Mouse (Mus musculus): ENCODE results near the gene Ciao1. TPM values are rescaled to one million over a fixed set of nuclear protein-coding genes. Genes with fewer than 3 reads are reported as not detected.

Ciao1 gene
- polyA plus RNA-seq, 1 experiment: 53.9 TPM

DNA sequence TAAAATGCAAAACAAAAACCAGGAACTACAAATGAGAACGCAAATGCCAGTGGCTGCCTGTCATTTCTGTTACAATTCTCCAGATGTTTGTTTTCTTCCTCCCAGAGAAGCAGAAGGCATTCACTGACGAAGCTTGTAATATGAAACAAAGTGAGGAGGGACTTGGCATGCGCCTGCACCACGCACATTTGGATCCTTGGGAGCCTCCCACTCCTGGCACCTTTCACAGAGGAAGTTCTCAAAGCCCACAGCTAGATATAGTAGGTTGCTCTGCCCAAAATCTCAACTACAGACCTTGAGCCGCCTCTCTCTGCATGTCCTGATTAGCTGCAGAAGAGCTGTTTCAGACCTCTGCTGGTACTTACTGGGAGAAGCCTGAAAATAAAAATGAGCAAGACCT, 11.7 kb upstream of the Ciao1 start:
- Histone ChIP-seq H3ac (ENCODE audit: control insufficient read depth, insufficient read length) (no peak overlapping the region), H3K27me3 (ENCODE audit: control insufficient read depth, insufficient read depth, insufficient read length) (no peaks in the 10 kb centered on the region), H3K79me2 (ENCODE audit: control insufficient read depth, insufficient read depth) (no peaks in the 10 kb centered on the region), H3K36me3 (ENCODE audit: control insufficient read depth, insufficient read depth) (peaks cover 13% of the 10 kb centered on the region), H3K4me3 (no peak overlapping the region), H3K4me2 (ENCODE audit: low read depth) (no peak overlapping the region)
- TF ChIP-seq MAX (IDR thresholded peaks at IDR 0.05; ENCODE audit: low read depth) (no peak), E2F4 (IDR thresholded peaks at IDR 0.05; ENCODE audit: insufficient read depth) (no peak), TCF3 (IDR thresholded peaks at IDR 0.05; ENCODE audit: insufficient read length, low read depth) (no peak), REST (IDR thresholded peaks at IDR 0.05; ENCODE audit: insufficient read depth, insufficient read length) (no peak), SRF (IDR thresholded peaks at IDR 0.05; ENCODE audit: control insufficient read depth, insufficient read length, low read depth) (no peak), POLR2A (IDR thresholded peaks at IDR 0.05; ENCODE audit: insufficient read length, low read depth) (no peak), MYOG (IDR thresholded peaks at IDR 0.05; ENCODE audit: control insufficient read depth in 1 of 3, insufficient read depth in 1 of 3, insufficient read length in 2 of 3, low read depth in 2 of 3) (no peak), TCF12 (IDR thresholded peaks at IDR 0.05; ENCODE audit: insufficient read depth, poor library complexity, severe bottlenecking) (no peak), USF1 (IDR thresholded peaks at IDR 0.05; ENCODE audit: low read depth) (no peak), MYOD1 (IDR thresholded peaks at IDR 0.05; ENCODE audit: control insufficient read depth in 1 of 3, insufficient read length in 2 of 3, low read depth in 2 of 3) (no peak), POLR2AphosphoS2 (IDR thresholded peaks at IDR 0.05; ENCODE audit: insufficient read length, low read depth) (no peak), CEBPB (IDR thresholded peaks at IDR 0.05; ENCODE audit: insufficient read depth, poor library complexity, severe bottlenecking) (no peak)

DNA sequence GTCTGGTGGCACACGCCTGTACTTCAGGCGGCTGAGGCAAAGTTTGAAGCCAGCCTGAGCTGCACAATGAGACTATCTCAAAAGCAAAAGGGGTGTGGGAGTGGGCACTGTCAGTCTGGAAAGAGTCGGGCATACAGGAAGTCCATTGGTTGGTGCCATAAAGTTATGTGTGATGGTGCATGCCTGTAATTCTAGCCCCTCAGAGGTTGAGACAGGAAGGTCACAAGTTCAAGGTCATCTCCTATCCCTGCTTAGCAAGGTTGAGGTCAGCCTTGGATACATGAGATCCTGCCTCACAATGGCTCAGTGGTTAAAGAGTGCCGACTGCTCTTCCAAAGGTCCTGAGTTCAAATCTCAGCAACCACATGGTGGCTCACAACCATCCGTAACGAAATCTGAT, 7.7 kb upstream of the Ciao1 start:
- TF ChIP-seq MYOG (IDR thresholded peaks at IDR 0.05; ENCODE audit: control insufficient read depth in 1 of 3, insufficient read depth in 1 of 3, insufficient read length in 2 of 3, low read depth in 2 of 3): no peak
- no peak for TF ChIP-seq MAX (IDR thresholded peaks at IDR 0.05; ENCODE audit: low read depth)
- no peak for TF ChIP-seq POLR2AphosphoS2 (IDR thresholded peaks at IDR 0.05; ENCODE audit: insufficient read length, low read depth)
- no peak for TF ChIP-seq TCF3 (IDR thresholded peaks at IDR 0.05; ENCODE audit: insufficient read length, low read depth)
- TF ChIP-seq POLR2A (IDR thresholded peaks at IDR 0.05; ENCODE audit: insufficient read length, low read depth): no peak
- no peak for TF ChIP-seq USF1 (IDR thresholded peaks at IDR 0.05; ENCODE audit: low read depth)
- no peak for TF ChIP-seq REST (IDR thresholded peaks at IDR 0.05; ENCODE audit: insufficient read depth, insufficient read length)
- TF ChIP-seq TCF12 (IDR thresholded peaks at IDR 0.05; ENCODE audit: insufficient read depth, poor library complexity, severe bottlenecking): no peak
- TF ChIP-seq SRF (IDR thresholded peaks at IDR 0.05; ENCODE audit: control insufficient read depth, insufficient read length, low read depth): no peak
- TF ChIP-seq CEBPB (IDR thresholded peaks at IDR 0.05; ENCODE audit: insufficient read depth, poor library complexity, severe bottlenecking): no peak
- TF ChIP-seq MYOD1 (IDR thresholded peaks at IDR 0.05; ENCODE audit: control insufficient read depth in 1 of 3, insufficient read length in 2 of 3, low read depth in 2 of 3): no peak
- no peak for TF ChIP-seq E2F4 (IDR thresholded peaks at IDR 0.05; ENCODE audit: insufficient read depth)
- Histone ChIP-seq H3ac (ENCODE audit: control insufficient read depth, insufficient read length) (no peak overlapping the region), H3K4me2 (ENCODE audit: low read depth) (no peak overlapping the region), H3K27me3 (ENCODE audit: control insufficient read depth, insufficient read depth, insufficient read length) (no peaks in the 10 kb centered on the region), H3K36me3 (ENCODE audit: control insufficient read depth, insufficient read depth) (peaks cover 13% of the 10 kb centered on the region), H3K79me2 (ENCODE audit: control insufficient read depth, insufficient read depth) (peaks cover 3% of the 10 kb centered on the region), H3K4me3 (no peak overlapping the region)

DNA sequence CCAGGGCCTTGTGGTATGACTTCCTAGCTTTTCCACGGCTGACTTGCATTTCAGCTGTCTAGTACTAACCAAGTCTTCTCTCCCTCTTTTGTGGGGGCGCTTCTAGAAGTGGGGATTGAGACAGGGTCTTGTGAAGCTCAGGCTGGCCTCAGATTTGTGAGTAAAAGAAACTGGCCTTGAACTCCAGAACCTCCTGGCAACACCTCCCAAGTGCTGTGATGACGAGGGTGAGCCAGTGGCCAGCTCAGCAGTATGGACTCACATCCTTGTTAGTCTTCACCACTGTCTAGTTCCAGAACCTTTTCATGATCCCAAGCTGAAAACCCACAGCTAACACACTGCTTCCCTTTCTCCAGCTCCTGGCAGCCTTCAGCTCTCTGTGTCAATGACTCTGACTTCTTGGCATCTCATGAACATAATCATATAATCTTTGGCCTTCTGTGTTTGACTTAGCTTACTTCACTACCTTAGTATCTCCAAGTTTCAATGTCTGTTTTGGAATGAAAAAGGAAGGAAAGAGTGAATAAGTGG, 7.1 kb upstream of the Ciao1 start:
- H3K4me2 ChIP-seq (ENCODE audit: low read depth): no peak overlapping the region
- H3ac ChIP-seq (ENCODE audit: control insufficient read depth, insufficient read length): no peak overlapping the region
- H3K27me3 ChIP-seq (ENCODE audit: control insufficient read depth, insufficient read depth, insufficient read length): no peaks in the 10 kb centered on the region
- peaks cover 3% of the 10 kb centered on the region for H3K79me2 ChIP-seq (ENCODE audit: control insufficient read depth, insufficient read depth)
- no peak overlapping the region for H3K4me3 ChIP-seq
- H3K36me3 ChIP-seq (ENCODE audit: control insufficient read depth, insufficient read depth): peaks cover 8% of the 10 kb centered on the region
- TF ChIP-seq MAX (IDR thresholded peaks at IDR 0.05; ENCODE audit: low read depth): no peak
- no peak for TF ChIP-seq MYOG (IDR thresholded peaks at IDR 0.05; ENCODE audit: control insufficient read depth in 1 of 3, insufficient read depth in 1 of 3, insufficient read length in 2 of 3, low read depth in 2 of 3)
- no peak for TF ChIP-seq SRF (IDR thresholded peaks at IDR 0.05; ENCODE audit: control insufficient read depth, insufficient read length, low read depth)
- TF ChIP-seq POLR2AphosphoS2 (IDR thresholded peaks at IDR 0.05; ENCODE audit: insufficient read length, low read depth): no peak

DNA sequence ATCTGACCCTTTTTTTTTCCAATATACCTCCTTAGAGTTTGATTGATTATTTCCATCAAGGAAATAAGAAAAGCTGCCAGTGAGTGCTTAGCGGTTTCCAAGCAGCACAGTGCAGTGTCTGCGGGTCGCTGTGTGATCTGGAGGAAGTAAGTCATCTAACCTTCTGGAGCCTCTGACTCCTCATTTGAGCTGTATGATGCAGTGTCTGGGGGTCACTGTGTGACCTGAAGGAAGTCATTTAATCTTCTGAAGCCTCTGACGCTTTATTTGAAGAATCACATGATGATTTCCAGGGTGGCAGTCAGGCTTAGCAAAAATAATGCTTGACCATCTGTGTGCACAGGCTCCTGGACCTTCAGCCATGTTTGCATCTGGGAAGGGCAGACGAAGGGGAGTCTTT, 5.2 kb upstream of the Ciao1 start:
- Histone ChIP-seq H3K27me3 (ENCODE audit: control insufficient read depth, insufficient read depth, insufficient read length) (no peaks in the 10 kb centered on the region), H3K36me3 (ENCODE audit: control insufficient read depth, insufficient read depth) (no peaks in the 10 kb centered on the region), H3ac (ENCODE audit: control insufficient read depth, insufficient read length) (no peak overlapping the region), H3K4me3 (no peak overlapping the region), H3K79me2 (ENCODE audit: control insufficient read depth, insufficient read depth) (peaks cover 14% of the 10 kb centered on the region), H3K4me2 (ENCODE audit: low read depth) (peak overlapping the region; percentile 25)
- no peak for TF ChIP-seq TCF3 (IDR thresholded peaks at IDR 0.05; ENCODE audit: insufficient read length, low read depth)

DNA sequence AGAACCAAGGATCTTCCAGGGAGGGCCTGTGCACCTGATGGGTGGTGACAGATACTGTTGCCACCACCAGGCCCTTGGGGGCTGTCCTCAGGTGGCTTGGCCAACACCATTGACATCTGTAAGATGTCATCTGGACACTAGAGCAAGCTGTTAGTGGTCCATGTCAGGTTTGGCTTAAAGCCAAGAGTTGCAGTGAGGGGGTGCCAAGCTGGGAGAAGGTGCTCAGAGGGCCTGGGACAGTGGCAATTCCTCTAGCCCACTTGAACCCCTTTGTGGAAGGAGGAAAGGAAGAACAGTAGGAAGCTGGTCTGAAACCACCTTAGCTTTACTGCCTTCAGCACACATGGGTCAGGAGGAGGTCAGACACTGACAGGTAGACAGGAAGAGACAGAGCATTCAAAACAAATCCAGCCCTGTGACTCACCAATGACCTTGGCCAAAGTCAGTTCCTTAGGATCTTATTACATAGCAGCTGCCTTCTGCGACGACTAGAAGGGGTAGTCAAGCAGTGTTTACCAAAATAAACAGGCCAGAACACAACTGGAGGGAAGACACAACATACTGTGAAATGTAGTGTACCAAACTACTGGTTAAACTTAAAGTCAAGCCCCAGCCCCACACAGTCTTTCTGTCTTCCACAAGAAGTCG, 4.4 kb upstream of the Ciao1 start:
- Histone ChIP-seq H3K4me2 (ENCODE audit: low read depth) (peak overlapping the region; percentile 25), H3ac (ENCODE audit: control insufficient read depth, insufficient read length) (no peak overlapping the region), H3K27me3 (ENCODE audit: control insufficient read depth, insufficient read depth, insufficient read length) (no peaks in the 10 kb centered on the region), H3K4me3 (no peak overlapping the region), H3K79me2 (ENCODE audit: control insufficient read depth, insufficient read depth) (peaks cover 19% of the 10 kb centered on the region), H3K36me3 (ENCODE audit: control insufficient read depth, insufficient read depth) (no peaks in the 10 kb centered on the region)
- TF ChIP-seq MYOD1 (IDR thresholded peaks at IDR 0.05; ENCODE audit: control insufficient read depth in 1 of 3, insufficient read length in 2 of 3, low read depth in 2 of 3) (peak; percentile 46 to 68 (median 65)), TCF12 (IDR thresholded peaks at IDR 0.05; ENCODE audit: insufficient read depth, poor library complexity, severe bottlenecking) (peak; percentile 14), MYOG (IDR thresholded peaks at IDR 0.05; ENCODE audit: control insufficient read depth in 1 of 3, insufficient read depth in 1 of 3, insufficient read length in 2 of 3, low read depth in 2 of 3) (peak in 2 of 3 experiments; percentile 11 to 94), TCF3 (IDR thresholded peaks at IDR 0.05; ENCODE audit: insufficient read length, low read depth) (no peak), SRF (IDR thresholded peaks at IDR 0.05; ENCODE audit: control insufficient read depth, insufficient read length, low read depth) (no peak)
